Mouse (Mus musculus) limb, embryonic 11.5 days (tissue): ENCODE data around the gene Gm5294. TPM values are rescaled to one million over a fixed set of nuclear protein-coding genes. Genes with fewer than 3 reads are reported as not detected.

Experiments used
- ATAC-seq: fragments of 200-750 bp; cut with Nextera tagmentation; 2 replicates; pipeline ENCODE4 v1.8.0; 2017; ENCODE audit warnings: low read depth; ENCODE audit not compliant: insufficient number of reproducible peaks, low FRiP score, low TSS enrichment
- DNase-seq: peaks from one replicate; pipeline ENCODE4 v3.0.0-alpha.2; 2015; ENCODE audit warnings: low spot score
- H3K27ac ChIP-seq: fragments of 300-500 bp; sonication (generic); replicated peaks from 2 replicates; pipeline ENCODE4 v1.5.1; 2014; ENCODE audit warnings: low read depth, mild to moderate bottlenecking, low read length
- H3K27me3 ChIP-seq: fragments of 300-500 bp; sonication (generic); 2 replicates; pipeline ENCODE4 v1.6.1; 2014; ENCODE audit warnings: mild to moderate bottlenecking, low read length, mixed read lengths; ENCODE audit not compliant: control insufficient read depth, insufficient read depth
- H3K36me3 ChIP-seq: fragments of 300-500 bp; sonication (generic); 2 replicates; pipeline ENCODE4 v1.6.1; 2014; ENCODE audit warnings: mild to moderate bottlenecking, low read length, moderate library complexity, mixed read lengths; ENCODE audit not compliant: control insufficient read depth, insufficient read depth
- H3K4me1 ChIP-seq: fragments of 300-500 bp; sonication (generic); 2 replicates; pipeline ENCODE4 v1.6.1; 2014; ENCODE audit warnings: low read length, mixed read lengths; ENCODE audit not compliant: control insufficient read depth, insufficient read depth
- H3K4me2 ChIP-seq: fragments of 300-500 bp; sonication (generic); 2 replicates; pipeline ENCODE4 v1.6.1; 2014; ENCODE audit warnings: low read depth, mild to moderate bottlenecking, moderate library complexity; ENCODE audit not compliant: severe bottlenecking
- H3K4me3 ChIP-seq: fragments of 300-500 bp; sonication (generic); 2 replicates; pipeline ENCODE4 v1.5.1; 2014; ENCODE audit warnings: low read depth, low read length
- H3K9ac ChIP-seq: fragments of 300-500 bp; sonication (generic); 2 replicates; pipeline ENCODE4 v1.6.1; 2014; ENCODE audit warnings: mild to moderate bottlenecking, low read length
- H3K9me3 ChIP-seq: fragments of 300-500 bp; sonication (generic); 2 replicates; pipeline ENCODE4 v1.6.1; 2016; ENCODE audit warnings: low read length; ENCODE audit not compliant: control insufficient read depth
- WGBS: fragments of 180-500 bp; shearing (Covaris S2); extraction: QIAGEN DNeasy Blood & Tissue Kit; methylation state at CpG from one replicate; pipeline ENCODE4 v1.1.7; 2014; 5-methylcytosine and 5-hydroxymethylcytosine counted together
- polyA plus RNA-seq: library from polyadenylated mRNA; unstranded; fragments of >200 nt; fragmentation: Nextera tagmentation; extraction: Ambion mirVana; gene quantifications from 2 replicates; pipeline ENCODE4 v1.2.1, GENCODE M21; 2014

The Gm5294 gene
- polyA plus RNA-seq, 1 experiment from 2014 or later = not detected

DNA sequence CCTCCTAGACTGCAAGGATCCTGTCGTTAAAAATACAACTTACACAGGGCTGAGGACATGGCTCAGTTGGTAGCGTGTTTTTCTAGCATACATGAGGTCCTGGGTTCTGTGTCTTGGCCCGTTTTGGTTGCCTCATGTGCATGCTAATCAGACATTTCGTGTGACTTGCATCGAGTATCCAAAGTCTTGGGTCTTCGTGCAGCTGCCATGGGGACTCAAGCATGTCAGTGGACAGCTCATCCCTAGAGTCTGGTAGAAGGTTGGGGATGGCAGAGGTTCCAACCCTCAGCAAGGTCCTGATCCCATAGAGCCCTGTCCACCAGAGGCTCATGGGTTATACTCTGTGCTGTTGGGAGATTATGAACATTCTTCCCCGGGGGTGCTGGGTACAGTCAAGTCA is 32.2 kb upstream of the Gm5294 start:
- Histone ChIP-seq H3K4me2 (no peak overlapping the region), H3K9me3 (no peaks in the 10 kb centered on the region), H3K4me1 (no peaks in the 10 kb centered on the region), H3K4me3 (no peak overlapping the region), H3K36me3 (no peaks in the 10 kb centered on the region), H3K27me3 (no peaks in the 10 kb centered on the region), H3K27ac (no peak overlapping the region), H3K9ac (no peak overlapping the region)
- WGBS = 87% methylated on average over 7 of the region's 7 CpGs
- DNase-seq (no peak), ATAC-seq (no peak)

DNA sequence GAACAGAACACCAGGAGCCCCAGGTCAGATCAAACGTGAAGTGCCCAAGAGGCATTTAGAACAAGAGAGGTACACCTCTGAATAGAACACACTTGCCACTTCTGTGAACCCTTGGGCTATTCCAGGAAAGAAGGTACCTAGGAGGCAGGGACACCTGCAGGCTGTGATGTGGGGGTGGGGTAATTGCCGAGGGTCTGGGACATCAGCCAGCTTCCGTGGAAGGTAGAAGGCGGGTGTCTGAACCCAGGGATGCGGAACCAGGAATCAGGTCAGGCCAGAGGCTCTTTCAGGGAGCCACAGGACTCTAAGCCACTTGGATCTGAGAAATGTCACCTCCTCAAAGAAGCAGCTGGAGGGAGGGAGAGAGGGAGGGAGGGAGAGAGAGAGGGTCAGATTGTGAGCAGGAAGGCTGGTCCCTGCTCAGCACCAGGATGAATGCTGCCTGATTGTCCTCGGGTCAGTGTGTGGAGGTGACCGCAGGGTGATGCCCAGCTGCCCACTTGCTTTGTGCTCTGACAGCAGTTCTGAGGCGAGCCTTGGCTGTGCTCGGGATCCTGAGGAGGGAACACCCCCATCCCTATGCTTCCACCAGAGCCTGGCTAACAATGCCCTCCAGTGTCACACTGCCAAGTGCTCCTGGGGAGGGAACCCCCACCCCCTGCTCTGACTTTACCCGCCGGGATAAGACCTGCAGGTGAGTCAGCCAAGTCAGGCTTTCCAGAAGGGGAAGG is 31.2 kb upstream of the Gm5294 start:
- 70% methylated on average over 11 of the region's 11 CpGs for WGBS
- DNase-seq (no peak), ATAC-seq (no peak)
- H3K27ac ChIP-seq = no peak overlapping the region
- no peak overlapping the region for H3K4me2 ChIP-seq
- H3K4me1 ChIP-seq = no peaks in the 10 kb centered on the region
- no peaks in the 10 kb centered on the region for H3K36me3 ChIP-seq
- H3K27me3 ChIP-seq = no peaks in the 10 kb centered on the region
- no peak overlapping the region for H3K9ac ChIP-seq
- H3K4me3 ChIP-seq = no peak overlapping the region
- H3K9me3 ChIP-seq = no peaks in the 10 kb centered on the region

DNA sequence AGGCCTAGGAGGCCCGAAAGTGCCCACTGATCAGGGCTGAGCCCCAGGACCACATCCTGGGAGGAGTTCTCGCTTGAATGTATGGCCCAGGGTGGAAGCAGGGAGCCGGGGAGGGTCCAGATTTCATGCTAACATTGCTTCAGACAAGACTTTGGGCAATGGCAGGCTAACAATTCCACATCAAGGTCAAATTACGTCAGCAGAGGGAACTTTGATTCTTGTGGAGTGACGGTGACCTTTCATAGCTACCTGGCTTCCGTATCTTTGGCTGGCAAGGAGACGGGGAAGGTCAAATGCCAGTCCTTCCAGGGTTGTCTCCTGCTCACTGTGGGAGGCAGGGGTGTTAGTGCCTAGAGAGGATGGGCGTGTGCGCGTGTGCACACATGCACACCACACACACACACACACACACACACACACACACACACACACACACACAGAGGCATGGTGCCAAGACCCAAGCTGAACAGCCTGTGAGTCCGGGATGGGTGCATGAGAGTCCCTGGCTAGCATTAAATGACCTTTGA is 28.9 kb upstream of the Gm5294 start:
- Histone ChIP-seq H3K4me1 (no peaks in the 10 kb centered on the region), H3K36me3 (no peaks in the 10 kb centered on the region), H3K4me3 (no peak overlapping the region), H3K9me3 (no peaks in the 10 kb centered on the region), H3K9ac (no peak overlapping the region), H3K27me3 (no peaks in the 10 kb centered on the region), H3K27ac (no peak overlapping the region), H3K4me2 (no peak overlapping the region)
- DNase-seq = no peak
- no peak for ATAC-seq
- 91% methylated on average over 11 of the region's 11 CpGs for WGBS

DNA sequence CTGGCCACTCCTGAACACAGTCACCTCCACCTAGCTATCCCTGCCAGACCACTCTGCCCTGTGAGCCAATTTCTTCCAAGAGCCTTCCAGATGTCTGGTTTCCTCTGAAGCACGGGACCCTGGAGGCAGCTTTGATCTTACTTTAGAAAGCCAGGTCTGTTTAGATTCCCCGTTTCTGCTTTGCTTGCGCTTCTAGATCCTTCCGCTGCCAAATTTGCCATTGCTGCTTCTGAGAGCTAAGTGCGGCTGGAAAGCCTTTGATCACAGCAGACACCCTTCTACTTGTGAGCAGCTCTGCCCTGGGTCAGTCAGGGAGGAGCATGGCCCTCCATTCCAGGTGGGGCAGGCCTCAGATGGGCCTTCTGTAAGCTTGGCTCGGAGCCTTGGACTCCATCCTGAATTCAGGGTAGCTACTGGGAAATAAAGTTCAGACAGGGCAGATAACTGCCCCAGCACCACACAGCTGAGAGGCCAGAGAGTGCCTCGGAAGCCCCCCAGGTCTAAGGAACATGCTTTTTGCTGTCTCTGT is 18.2 kb upstream of the Gm5294 start:
- Histone ChIP-seq H3K4me3 (no peak overlapping the region), H3K4me1 (no peaks in the 10 kb centered on the region), H3K9ac (no peak overlapping the region), H3K9me3 (no peaks in the 10 kb centered on the region), H3K4me2 (no peak overlapping the region), H3K27ac (no peak overlapping the region), H3K36me3 (no peaks in the 10 kb centered on the region), H3K27me3 (no peaks in the 10 kb centered on the region)
- DNase-seq (no peak), ATAC-seq (no peak)
- WGBS = 27% methylated on average over 7 of the region's 7 CpGs

DNA sequence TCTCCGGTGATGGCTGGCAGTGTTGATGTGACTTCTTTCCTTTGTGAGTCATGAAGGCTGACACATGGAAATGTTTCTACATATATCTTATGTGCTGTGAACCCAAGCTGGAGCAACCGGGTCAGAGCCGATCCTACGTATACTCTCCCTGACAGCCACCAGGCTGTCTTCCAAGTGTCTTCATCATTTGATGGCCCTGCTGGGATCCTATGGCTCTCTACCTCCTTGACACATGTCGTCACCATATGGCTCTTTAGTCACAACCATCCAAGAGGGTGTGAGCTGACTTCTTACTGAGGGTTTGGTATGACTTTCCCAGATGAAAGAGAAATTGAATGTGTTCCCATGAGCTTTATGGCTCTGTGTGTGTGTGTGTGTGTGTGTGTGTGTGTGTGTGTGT is 15.6 kb upstream of the Gm5294 start:
- H3K4me3 ChIP-seq = no peak overlapping the region
- H3K27ac ChIP-seq = no peak overlapping the region
- H3K4me2 ChIP-seq = no peak overlapping the region
- H3K9ac ChIP-seq = no peak overlapping the region
- ATAC-seq (no peak), DNase-seq (no peak)
- no peaks in the 10 kb centered on the region for H3K9me3 ChIP-seq
- H3K4me1 ChIP-seq = no peaks in the 10 kb centered on the region
- 93% methylated on average over 5 of the region's 5 CpGs for WGBS
- H3K36me3 ChIP-seq = no peaks in the 10 kb centered on the region; the same call in 1 of the 2 replicates
- H3K27me3 ChIP-seq = no peaks in the 10 kb centered on the region

- no peak overlapping the region for H3K4me2 ChIP-seq
- WGBS = 92% methylated on average over 6 of the region's 6 CpGs
- no peak overlapping the region for H3K9ac ChIP-seq
- DNase-seq (no peak), ATAC-seq (no peak)
- H3K4me1 ChIP-seq = no peaks in the 10 kb centered on the region
- no peaks in the 10 kb centered on the region for H3K27me3 ChIP-seq
- H3K9me3 ChIP-seq = no peaks in the 10 kb centered on the region
- H3K4me3 ChIP-seq = no peak overlapping the region
- no peaks in the 10 kb centered on the region; the same call in 1 of the 2 replicates for H3K36me3 ChIP-seq
- no peak overlapping the region for H3K27ac ChIP-seq
Measured at GRCm38 (mm10) chr5:138809767-138810166, 10.1 kb upstream of the Gm5294 start.

GRCm38 (mm10) chr5:138820717-138821332 is 945 bp downstream of the Gm5294 start:
- DNase-seq = peak; percentile 49
- no peak overlapping the region for H3K9ac ChIP-seq
- no peaks in the 10 kb centered on the region for H3K9me3 ChIP-seq
- no peak for ATAC-seq
- 5% methylated on average over 39 of the region's 39 CpGs for WGBS
- 0 out of 2 replicates have a peak, but pooled peaks cover 7% of the 10 kb centered on the region for H3K4me1 ChIP-seq
- H3K36me3 ChIP-seq = no peaks in the 10 kb centered on the region
- peak overlapping the region; percentile 23 for H3K4me3 ChIP-seq
- H3K27ac ChIP-seq = no peak overlapping the region
- peaks cover 43% of the 10 kb centered on the region for H3K27me3 ChIP-seq
- H3K4me2 ChIP-seq = peak overlapping the region; percentile 51

GRCm38 (mm10) chr5:138825090-138825489 is 5.2 kb downstream of the Gm5294 start:
- no peak overlapping the region for H3K4me3 ChIP-seq
- H3K9me3 ChIP-seq = no peaks in the 10 kb centered on the region
- ATAC-seq (no peak), DNase-seq (no peak)
- peaks cover 29% of the 10 kb centered on the region for H3K27me3 ChIP-seq
- H3K27ac ChIP-seq = no peak overlapping the region
- H3K9ac ChIP-seq = no peak overlapping the region
- H3K4me1 ChIP-seq = 0 out of 2 replicates have a peak, but pooled peaks cover 7% of the 10 kb centered on the region
- no peaks in the 10 kb centered on the region for H3K36me3 ChIP-seq
- no peak overlapping the region for H3K4me2 ChIP-seq
- 55% methylated on average over 3 of the region's 3 CpGs for WGBS
